Mouse (Mus musculus): Measurements from ENCODE around the gene Nptn.

Nptn gene

GRCm38 (mm10) chr9:58691471-58691870, 109.4 kb downstream of the Nptn start:
- no peak for DNase-seq (ENCODE audit: low spot score)

GRCm38 (mm10) chr9:58698486-58698885, 116.4 kb downstream of the Nptn start:
- DNase-seq (ENCODE audit: low spot score) = no peak

GRCm38 (mm10) chr9:58701751-58702150, 119.7 kb downstream of the Nptn start:
- no peak for DNase-seq (ENCODE audit: low spot score)

DNA sequence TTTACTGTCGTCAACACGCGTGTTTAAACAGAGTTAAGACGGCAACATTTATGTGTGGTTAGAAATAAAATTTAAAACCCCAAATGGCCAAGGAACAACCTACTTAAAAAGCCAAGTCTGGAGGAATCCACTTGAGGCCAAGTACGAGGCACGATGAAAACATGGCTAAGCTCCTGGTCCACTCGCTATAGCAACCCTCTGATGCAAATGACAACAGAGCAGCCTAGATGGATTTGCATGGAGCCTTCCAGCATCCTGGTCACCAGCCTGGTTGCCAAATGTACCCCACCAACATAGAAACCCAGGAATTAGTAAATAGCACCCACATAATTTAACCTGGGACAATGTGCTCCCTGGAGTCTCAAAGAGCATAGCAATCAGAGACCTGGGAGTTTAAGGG, 121.7 kb downstream of the Nptn start:
- DNase-seq (ENCODE audit: low spot score) = no peak

GRCm38 (mm10) chr9:58706024-58706423, 124.0 kb downstream of the Nptn start:
- no peak for DNase-seq (ENCODE audit: low spot score)

Measured in ovary, postnatal 36 days (tissue).